Mouse (Mus musculus): ENCODE measurements around the gene Rnf44. TPM values are rescaled to one million over a fixed set of nuclear protein-coding genes. Genes with fewer than 3 reads are reported as not detected.

Gene Rnf44
- total RNA-seq, 2 experiments from 2014 or later: 153 to 160 TPM

- Histone ChIP-seq H3K27ac (no peak overlapping the region), H3K4me3 (no peak overlapping the region)
- TF ChIP-seq CTCF (conservative IDR thresholded peaks at IDR 0.05): no peak
- DNase-seq (ENCODE audit: low spot score in 2 of 2): no peak
Observed at GRCm38 (mm10) chr13:54695479-54696230, 1.9 kb upstream of the Rnf44 start.

DNA sequence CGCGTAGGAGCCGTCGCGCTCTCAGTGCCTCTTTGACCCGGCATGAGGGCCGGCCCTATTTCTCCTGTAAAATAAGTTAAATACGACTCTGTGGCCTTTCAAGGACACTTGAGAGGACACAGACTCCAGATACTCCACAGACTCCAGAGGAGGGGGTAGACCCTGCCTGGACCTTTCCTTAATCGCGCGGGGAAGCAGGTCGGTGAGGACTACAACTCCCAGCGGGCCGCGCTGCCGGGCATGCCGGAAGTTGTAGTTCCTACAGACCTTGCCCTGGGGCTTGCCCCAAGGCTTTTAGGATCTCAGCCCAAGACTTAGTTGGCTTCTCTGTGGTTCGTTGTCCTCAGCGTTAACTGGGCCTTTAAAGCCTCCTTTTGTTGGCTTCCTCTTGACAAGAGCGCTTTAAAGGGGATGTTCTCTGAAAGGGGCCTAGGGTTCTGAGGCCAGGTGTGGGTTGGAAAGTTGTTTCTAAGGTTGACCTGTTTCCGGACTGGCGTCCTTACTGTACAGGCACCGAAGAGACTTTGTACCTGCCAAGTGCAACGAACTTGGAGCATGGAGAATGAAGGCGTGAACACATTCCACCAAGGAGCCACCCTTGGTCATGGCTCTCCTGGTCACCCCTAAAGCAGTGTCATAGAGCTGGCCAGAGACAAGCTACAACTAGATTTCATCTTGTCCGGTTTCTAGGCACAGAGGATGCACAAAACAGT lies 797 bp upstream of the Rnf44 start:
- Histone ChIP-seq H3K27ac (peak overlapping the region; percentile 98), H3K4me3 (peak overlapping the region; percentile 95)
- DNase-seq (ENCODE audit: low spot score in 2 of 2): peak in 1 of 2 experiments; percentile 85
- TF ChIP-seq CTCF (conservative IDR thresholded peaks at IDR 0.05): no peak

DNA sequence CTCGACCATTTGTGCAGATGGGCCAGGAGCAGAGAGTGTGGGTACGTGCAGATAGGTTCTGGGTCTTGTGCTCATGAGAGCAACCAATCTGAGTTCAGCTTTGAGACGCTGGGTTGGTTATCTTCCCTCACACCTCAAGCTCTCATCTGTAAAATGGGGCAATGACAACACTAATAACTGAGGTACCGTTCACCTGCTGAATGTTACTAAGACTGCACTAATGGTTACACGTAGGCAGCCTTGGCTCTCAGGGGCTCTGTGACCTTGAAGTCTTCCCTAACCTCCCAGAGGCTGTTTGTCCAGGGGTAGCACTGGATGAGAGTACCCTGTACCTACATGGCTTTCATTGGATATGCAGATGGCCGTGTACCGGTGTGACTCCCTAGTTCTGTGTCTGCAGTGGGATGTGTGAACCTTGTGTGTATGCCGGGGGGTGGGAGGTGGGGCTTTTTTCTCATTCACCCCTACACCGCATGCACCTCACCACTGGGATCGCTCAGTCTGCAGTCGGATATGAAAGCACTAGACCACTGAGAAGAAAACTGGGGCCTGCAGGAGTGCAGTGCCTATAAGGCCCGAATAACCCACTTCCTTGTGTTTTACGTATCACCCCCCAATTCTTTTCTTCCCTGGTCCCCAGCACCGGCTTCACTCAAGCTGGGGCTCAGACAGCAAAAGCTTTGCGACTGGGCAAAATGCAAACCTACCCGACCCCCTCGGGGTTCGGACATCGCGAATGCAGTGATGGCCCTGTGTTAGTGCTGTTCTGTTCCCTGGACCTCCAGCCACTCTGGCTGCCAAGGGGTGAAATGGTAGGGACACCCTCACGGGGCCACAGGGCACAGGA lies 773 bp downstream of the Rnf44 start:
- peak overlapping the region; percentile 98 for H3K27ac ChIP-seq
- DNase-seq (ENCODE audit: low spot score in 2 of 2): no peak
- H3K4me3 ChIP-seq: peak overlapping the region; percentile 93
- TF ChIP-seq CTCF (conservative IDR thresholded peaks at IDR 0.05): no peak; the same call in 1 of the 2 replicates

DNA sequence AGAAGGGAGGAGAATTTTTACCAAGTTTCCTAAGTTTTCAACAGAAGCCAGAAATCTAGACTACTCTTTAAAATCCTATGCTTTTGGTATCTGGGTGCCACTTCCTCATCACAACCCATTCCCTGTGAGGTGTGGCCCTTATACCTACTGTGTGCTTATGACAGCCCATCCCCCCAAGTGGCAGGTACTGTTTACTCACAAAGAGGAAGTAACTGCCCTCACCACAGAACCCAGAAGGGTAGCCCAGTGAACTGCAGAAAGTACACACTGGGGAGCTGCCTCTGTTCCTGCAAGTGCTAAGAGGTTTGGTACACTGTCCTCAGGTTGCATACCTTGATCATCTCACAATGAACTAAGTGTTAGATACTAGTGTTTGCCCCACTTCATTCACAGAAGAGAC lies 2.0 kb downstream of the Rnf44 start:
- DNase-seq (ENCODE audit: low spot score in 2 of 2): no peak
- TF ChIP-seq CTCF (conservative IDR thresholded peaks at IDR 0.05): no peak
- H3K27ac ChIP-seq: peak overlapping the region; percentile 98
- peak overlapping the region; percentile 93; the same call in 1 of the 2 replicates for H3K4me3 ChIP-seq

GRCm38 (mm10) chr13:54690151-54690740 lies 3.5 kb downstream of the Rnf44 start:
- DNase-seq (ENCODE audit: low spot score in 2 of 2): no peak
- TF ChIP-seq CTCF (conservative IDR thresholded peaks at IDR 0.05): no peak

DNA sequence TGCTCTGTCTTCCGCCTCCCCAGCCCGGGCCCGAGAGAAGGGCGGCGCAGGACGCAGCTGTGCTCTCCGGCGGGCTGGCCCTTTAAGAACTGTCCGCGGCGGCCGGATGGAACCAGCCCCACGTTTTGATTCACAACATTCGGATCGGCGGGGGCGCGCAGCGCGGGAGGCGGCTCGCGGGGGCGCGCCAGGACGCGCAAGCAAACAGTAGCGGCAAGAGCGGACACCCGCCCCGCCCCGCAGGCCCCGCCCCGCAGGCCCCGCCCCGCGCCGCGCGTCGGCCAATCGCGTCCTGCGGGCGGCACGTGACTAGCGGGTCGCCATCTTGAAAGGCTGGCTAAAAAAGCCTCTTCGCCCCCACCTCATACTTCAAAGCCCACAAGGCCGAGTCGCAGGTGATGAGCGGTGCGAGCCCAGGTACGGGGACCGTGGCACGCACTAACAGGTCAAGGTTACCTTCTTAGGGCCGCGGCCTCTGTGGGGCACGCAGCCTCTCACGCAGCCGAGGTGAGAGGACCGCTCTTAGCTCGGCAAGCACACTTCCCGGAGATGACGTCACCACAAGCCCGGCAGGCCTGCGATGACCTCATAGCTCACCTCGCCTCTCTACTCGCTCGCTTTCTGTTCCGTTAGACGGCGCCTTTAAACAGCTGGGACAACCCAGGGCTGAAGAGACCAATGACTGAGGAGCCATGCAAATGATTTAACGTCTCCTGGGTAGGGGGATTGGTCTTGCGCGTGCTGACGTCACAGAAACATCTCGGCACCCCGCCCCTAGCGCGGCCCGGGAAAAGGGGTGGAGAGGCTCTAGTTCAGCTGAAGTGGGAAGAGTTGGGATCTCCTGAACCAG lies 5.9 kb downstream of the Rnf44 start:
- Histone ChIP-seq H3K4me3 (peak overlapping the region; percentile 73), H3K27ac (peak overlapping the region; percentile 100)
- no peak for TF ChIP-seq CTCF (conservative IDR thresholded peaks at IDR 0.05)
- peak; percentile 97 for DNase-seq (ENCODE audit: low spot score in 2 of 2)

More at GRCm38 (mm10) chr13:54690151-54690740, 3.5 kb downstream of the Rnf44 start:
- Histone ChIP-seq H3K27ac (no peak overlapping the region), H3K4me3 (no peak overlapping the region)

GRCm38 (mm10) chr13:54687096-54687495 lies 6.6 kb downstream of the Rnf44 start:
- H3K4me3 ChIP-seq: peak overlapping the region; percentile 73
- DNase-seq (ENCODE audit: low spot score in 2 of 2): peak; percentile 63 to 74
- TF ChIP-seq CTCF (conservative IDR thresholded peaks at IDR 0.05): no peak
- H3K27ac ChIP-seq: peak overlapping the region; percentile 100

DNA sequence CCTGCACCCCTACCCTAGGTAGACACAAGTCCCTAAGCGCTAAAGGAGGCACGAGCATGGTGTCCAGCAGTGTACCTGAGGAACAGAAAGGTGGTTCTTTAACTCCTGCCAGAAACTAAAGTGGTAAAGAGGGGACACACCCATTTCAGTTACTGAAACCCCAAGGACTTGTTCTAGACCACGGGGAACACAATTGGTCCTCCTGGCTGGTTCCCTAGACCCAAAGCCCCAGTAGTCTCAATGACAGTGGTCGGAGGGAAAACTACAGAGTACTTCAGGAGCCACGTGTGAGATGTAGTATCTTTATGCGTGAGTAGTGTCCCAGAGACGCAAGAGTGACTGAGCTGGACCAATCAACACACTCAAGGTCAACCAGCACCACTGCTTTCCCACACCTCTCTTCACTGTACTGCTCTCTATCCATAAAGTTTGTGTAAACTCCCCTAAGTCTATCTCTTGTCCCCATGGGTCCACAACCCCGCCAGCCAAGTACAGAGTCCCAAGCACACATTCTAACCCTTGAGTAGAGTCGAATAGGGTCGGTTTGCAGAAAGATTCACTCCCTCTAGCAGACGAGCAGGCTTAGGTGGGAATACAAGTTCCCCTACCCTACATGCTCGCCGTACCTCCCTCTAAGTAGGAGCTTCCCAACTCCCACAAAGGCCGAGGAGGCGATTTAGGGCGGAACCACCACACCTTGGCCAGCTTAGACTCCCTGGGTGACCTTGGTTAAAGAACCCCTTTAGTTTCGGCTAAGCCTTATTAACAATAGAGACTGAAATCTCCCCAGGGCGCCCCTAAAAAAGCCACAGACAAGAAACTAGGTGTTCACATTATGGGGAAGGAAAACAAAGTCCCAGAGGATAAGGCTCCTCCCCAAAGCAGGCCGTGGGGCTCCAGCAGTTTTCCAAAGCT lies 7.3 kb downstream of the Rnf44 start:
- Histone ChIP-seq H3K27ac (peak overlapping the region; percentile 100), H3K4me3 (peak overlapping the region; percentile 73)
- TF ChIP-seq CTCF (conservative IDR thresholded peaks at IDR 0.05): no peak
- DNase-seq (ENCODE audit: low spot score in 2 of 2): no peak

- Histone ChIP-seq H3K4me3 (no peak overlapping the region), H3K27ac (no peak overlapping the region)
- no peak for DNase-seq (ENCODE audit: low spot score in 2 of 2)
- peak; percentile 80 for TF ChIP-seq CTCF (conservative IDR thresholded peaks at IDR 0.05)
Observed at GRCm38 (mm10) chr13:54685174-54685573, 8.5 kb downstream of the Rnf44 start.

DNA sequence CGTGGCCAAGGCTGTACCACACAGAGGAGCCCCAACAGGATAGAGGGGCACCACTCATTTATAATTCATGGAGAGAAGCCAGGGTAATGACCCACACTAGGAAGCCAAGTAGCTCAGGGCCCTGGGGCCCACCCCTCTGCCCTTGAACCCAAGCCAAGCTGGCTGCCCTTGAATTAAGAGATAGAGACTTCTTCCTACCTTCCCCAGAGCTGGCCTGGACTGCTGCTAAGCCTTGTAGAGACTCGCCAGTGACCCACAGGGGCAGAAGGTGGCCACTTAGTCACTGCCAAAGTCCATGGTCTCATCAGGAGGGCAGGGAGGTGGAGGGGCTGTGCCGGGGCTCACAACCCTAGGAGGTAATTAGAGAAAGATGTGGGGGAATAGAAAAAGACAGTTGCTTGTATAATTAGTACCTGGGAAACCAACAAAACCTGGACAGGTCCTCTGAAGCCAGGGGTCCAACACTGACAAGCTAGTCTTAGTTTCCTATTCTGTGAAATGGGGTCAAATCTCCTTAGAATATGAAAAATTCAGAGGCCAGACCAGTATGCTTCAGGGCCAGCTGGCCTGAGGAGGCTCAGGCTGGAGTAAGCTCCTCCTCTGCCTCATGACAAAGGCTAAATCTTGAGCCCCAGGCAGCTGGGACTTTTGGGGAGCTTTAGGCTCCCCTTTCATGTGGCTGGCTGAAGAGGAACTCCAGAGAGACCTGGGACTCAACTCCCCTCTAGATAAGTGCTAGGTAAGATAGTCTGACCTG lies 9.4 kb downstream of the Rnf44 start:
- no peak for TF ChIP-seq CTCF (conservative IDR thresholded peaks at IDR 0.05)
- no peak overlapping the region for H3K4me3 ChIP-seq
- no peak overlapping the region; the same call in 1 of the 2 replicates for H3K27ac ChIP-seq
- DNase-seq (ENCODE audit: low spot score in 2 of 2): no peak
